Mouse (Mus musculus) hindbrain, embryonic 16.5 days (tissue): ENCODE measurements at regions not wholly inside any gene's neighbourhood (a gene's known extent, or its start where the extent isn't known, plus 50 kb on each side); places are given as distances from the start of the nearest gene placed in this dataset.

Source experiments
- ATAC-seq: fragments of 200-750 bp; cut with Nextera tagmentation; 2 replicates; pipeline ENCODE4 v1.8.0; 2017; ENCODE audit warnings: moderate TSS enrichment, moderate library complexity
- H3K27ac ChIP-seq: fragments of 300-500 bp; sonication (generic); 2 replicates; pipeline ENCODE4 v1.5.1; 2014; ENCODE audit warnings: low read depth, mild to moderate bottlenecking, control low read depth, low read length, moderate library complexity
- H3K27me3 ChIP-seq: fragments of 300-500 bp; sonication (generic); replicated peaks from 2 replicates; pipeline ENCODE4 v1.6.1; 2014; ENCODE audit warnings: low read length; ENCODE audit not compliant: control insufficient read depth, insufficient read depth
- H3K36me3 ChIP-seq: fragments of 300-500 bp; sonication (generic); 2 replicates; pipeline ENCODE4 v1.6.1; 2014; ENCODE audit warnings: mild to moderate bottlenecking, low read length, moderate library complexity, mixed read lengths; ENCODE audit not compliant: control insufficient read depth, insufficient read depth
- H3K4me1 ChIP-seq: fragments of 300-500 bp; sonication (generic); 2 replicates; pipeline ENCODE4 v1.6.1; 2014; ENCODE audit warnings: low read depth, low read length; ENCODE audit not compliant: control insufficient read depth, insufficient read depth
- H3K4me2 ChIP-seq: fragments of 300-500 bp; sonication (generic); 2 replicates; pipeline ENCODE4 v1.6.1; 2014; ENCODE audit warnings: mild to moderate bottlenecking, low read length, control low read depth, moderate library complexity
- H3K4me3 ChIP-seq: fragments of 300-500 bp; sonication (generic); 2 replicates; pipeline ENCODE4 v1.5.1; 2014; ENCODE audit warnings: mild to moderate bottlenecking, low read length, control low read depth, moderate library complexity
- H3K9ac ChIP-seq: fragments of 300-500 bp; sonication (generic); 2 replicates; pipeline ENCODE4 v1.6.1; 2014; ENCODE audit warnings: low read depth, mild to moderate bottlenecking, control low read depth, low read length, moderate library complexity
- H3K9me3 ChIP-seq: fragments of 300-500 bp; sonication (generic); 2 replicates; pipeline ENCODE4 v1.6.1; 2014; ENCODE audit warnings: mild to moderate bottlenecking, low read length, moderate library complexity; ENCODE audit not compliant: control insufficient read depth
- WGBS: fragments of 180-500 bp; shearing (Covaris S2); extraction: QIAGEN DNeasy Blood & Tissue Kit; methylation state at CpG from one replicate; pipeline ENCODE4 v1.1.7; 2014; 5-methylcytosine and 5-hydroxymethylcytosine counted together

DNA sequence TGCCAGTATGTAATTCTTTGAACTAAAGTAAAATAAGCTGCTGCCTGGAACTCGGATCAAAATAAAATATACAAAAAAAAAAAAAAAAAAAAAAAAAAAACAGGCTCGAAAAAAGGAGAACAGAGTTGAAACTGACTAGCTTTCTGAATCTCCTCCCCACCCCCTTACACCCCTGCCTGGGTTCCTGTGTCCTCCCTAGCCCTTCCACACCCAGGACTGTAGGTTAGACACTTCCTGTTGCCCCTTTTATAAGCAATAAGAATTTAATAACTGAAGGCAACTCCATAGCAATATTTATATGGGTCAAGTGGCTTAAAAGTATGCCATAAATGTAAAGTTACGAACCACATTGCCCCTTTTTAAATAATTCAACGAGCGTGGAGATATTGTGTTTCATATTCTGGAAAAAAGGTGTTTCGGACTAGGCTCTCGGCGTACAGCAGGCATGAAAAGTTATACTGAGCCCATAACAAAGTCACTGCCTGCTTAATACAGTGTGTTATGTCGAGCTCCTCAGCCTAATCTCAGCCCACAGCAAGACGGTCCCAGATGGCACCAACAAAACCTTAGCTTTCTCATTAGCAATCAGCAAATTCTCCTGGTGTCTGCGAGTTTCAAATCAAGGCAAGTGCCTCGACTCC lies 349.0 kb upstream of the Mki67 start:
- H3K27me3 ChIP-seq, result no peaks in the 10 kb centered on the region
- no peak overlapping the region for H3K4me2 ChIP-seq
- H3K4me1 ChIP-seq, result peaks cover 3% of the 10 kb centered on the region
- 65% methylated on average over 12 of the region's 12 CpGs for WGBS
- no peak; the same call in 1 of the 2 replicates for ATAC-seq
- H3K9ac ChIP-seq, result no peak overlapping the region
- H3K9me3 ChIP-seq, result no peaks in the 10 kb centered on the region
- no peak overlapping the region; the same call in 1 of the 2 replicates for H3K27ac ChIP-seq
- H3K36me3 ChIP-seq, result no peaks in the 10 kb centered on the region
- H3K4me3 ChIP-seq, result no peak overlapping the region

DNA sequence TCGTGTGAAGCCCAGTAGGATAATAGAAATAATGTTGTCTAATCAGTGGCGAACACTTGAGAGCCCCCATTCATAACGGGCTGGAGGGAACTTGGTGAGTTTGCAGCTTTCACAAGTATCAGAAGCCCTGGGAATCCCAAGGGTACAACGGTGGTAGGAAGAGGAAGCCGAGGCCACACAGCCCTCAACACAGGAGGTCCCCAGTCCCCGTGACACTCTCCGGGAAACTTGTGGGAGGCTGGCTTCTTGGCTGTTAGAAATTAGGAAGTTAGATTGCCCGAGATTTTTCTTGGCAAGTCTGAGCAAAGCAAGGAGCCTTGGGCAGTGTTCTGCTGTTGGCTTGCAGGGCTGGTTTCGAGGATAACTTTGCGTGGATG lies 349.5 kb upstream of the Mki67 start:
- no peaks in the 10 kb centered on the region for H3K27me3 ChIP-seq
- peaks cover 3% of the 10 kb centered on the region for H3K4me1 ChIP-seq
- H3K4me3 ChIP-seq, result no peak overlapping the region
- H3K36me3 ChIP-seq, result no peaks in the 10 kb centered on the region
- H3K9me3 ChIP-seq, result no peaks in the 10 kb centered on the region
- no peak overlapping the region for H3K9ac ChIP-seq
- H3K27ac ChIP-seq, result peak overlapping the region; percentile 4; the same call in 1 of the 2 replicates
- H3K4me2 ChIP-seq, result no peak overlapping the region
- no peak for ATAC-seq
- 56% methylated on average over 10 of the region's 10 CpGs for WGBS

DNA sequence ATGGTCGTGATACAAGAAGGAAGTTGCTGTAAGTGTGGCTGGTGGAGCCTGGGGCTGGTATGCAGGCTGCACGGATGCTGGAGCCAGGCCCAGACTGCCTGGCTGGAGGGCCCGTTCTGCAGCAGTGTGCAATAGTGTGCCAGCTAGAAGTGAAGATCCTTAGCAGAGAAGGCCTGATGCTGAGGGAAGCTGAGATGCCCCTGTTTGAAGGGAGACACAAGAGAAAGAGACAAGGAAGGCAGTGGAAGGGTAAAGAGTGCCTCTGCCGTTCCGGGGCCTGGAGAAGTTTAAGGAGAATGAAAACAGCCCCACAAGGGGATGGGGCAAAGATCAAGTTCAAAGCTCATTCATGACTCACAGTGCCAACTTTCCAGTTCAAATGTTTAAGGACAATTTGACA lies 354.7 kb upstream of the Mki67 start:
- no peaks in the 10 kb centered on the region for H3K9me3 ChIP-seq
- H3K9ac ChIP-seq, result no peak overlapping the region
- no peak overlapping the region for H3K27ac ChIP-seq
- no peaks in the 10 kb centered on the region for H3K36me3 ChIP-seq
- H3K4me1 ChIP-seq, result no peaks in the 10 kb centered on the region
- no peaks in the 10 kb centered on the region for H3K27me3 ChIP-seq
- no peak overlapping the region for H3K4me2 ChIP-seq
- 59% methylated on average over 5 of the region's 5 CpGs for WGBS
- no peak for ATAC-seq
- no peak overlapping the region for H3K4me3 ChIP-seq

DNA sequence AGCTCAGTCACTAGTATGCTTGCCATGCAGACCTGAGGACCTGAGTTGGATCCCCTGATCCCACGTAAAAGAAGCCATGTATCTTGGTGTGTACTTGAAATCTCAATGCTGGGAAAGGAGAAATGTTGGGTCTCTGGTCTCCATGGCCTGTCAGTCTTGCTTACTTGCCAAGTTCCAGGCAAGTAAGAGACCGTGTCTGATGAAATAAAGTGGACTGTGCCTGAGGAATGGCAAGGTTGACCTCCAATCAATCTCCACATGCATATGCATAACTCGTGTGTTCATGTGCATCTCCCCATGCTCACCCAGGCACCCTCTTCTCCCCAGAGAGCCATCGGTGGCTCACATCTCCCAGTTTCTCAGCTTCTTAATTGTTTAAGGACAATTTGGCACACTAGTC lies 355.2 kb upstream of the Mki67 start:
- no peaks in the 10 kb centered on the region for H3K27me3 ChIP-seq
- H3K4me1 ChIP-seq, result no peaks in the 10 kb centered on the region
- no peak for ATAC-seq
- H3K4me3 ChIP-seq, result no peak overlapping the region
- H3K9me3 ChIP-seq, result no peaks in the 10 kb centered on the region
- no peak overlapping the region for H3K9ac ChIP-seq
- no peak overlapping the region for H3K4me2 ChIP-seq
- WGBS, result 78% methylated on average over 4 of the region's 4 CpGs
- no peak overlapping the region for H3K27ac ChIP-seq
- H3K36me3 ChIP-seq, result no peaks in the 10 kb centered on the region

DNA sequence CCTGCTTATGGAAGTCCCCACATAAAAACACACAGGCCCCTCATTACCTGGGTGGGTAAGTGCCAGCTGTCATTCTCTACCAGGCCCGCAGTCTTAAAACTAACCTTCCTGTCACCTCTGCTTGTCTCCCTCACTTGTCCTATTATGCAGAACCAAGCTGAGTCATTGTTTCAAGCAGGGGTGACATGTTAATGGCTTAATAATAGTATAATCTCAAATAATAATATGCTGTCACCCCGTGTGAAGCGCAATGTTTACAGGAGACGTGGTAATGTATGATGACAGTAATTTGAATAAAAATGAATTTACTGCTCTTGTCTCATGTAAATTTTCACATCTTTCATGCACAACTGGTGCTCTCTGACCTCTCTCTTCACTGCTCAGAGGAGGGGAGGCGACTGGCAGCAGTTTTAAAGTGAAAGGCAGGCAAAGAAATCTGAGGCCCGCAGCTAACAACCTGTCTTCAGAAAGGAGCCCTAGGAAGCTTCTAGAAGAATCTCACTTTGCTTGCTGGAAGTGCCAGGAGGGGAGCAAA lies 357.2 kb upstream of the Mki67 start:
- WGBS, result 50% methylated on average over 6 of the region's 6 CpGs
- Histone ChIP-seq H3K9me3 (no peaks in the 10 kb centered on the region), H3K4me2 (no peak overlapping the region), H3K27me3 (no peaks in the 10 kb centered on the region), H3K9ac (no peak overlapping the region), H3K4me1 (no peaks in the 10 kb centered on the region), H3K27ac (no peak overlapping the region), H3K36me3 (no peaks in the 10 kb centered on the region), H3K4me3 (no peak overlapping the region)
- no peak for ATAC-seq

DNA sequence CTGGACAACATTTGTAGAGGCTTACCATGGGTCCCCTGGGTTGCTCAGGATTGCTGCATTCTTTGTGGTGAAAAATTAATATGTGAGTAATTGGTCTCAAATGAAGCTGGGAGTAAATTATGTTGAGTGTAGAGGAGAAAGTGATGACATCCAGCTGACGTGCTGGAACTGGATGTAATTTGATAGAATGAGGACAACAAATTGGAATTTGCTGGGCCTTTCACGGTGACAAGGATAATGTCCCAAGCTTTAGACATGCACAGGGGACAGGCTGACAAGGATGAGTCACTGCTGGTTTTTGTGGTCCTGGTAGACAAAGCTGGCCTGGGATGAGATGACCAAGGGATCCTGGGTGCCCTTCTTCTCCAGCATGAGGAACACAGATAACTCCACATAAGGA lies 357.9 kb upstream of the Mki67 start:
- no peak overlapping the region for H3K27ac ChIP-seq
- H3K36me3 ChIP-seq, result no peaks in the 10 kb centered on the region
- no peak for ATAC-seq
- H3K4me2 ChIP-seq, result no peak overlapping the region
- no peaks in the 10 kb centered on the region for H3K4me1 ChIP-seq
- H3K27me3 ChIP-seq, result no peaks in the 10 kb centered on the region
- no peaks in the 10 kb centered on the region for H3K9me3 ChIP-seq
- no peak overlapping the region for H3K4me3 ChIP-seq
- 78% methylated on average over 2 of the region's 2 CpGs for WGBS
- no peak overlapping the region for H3K9ac ChIP-seq

DNA sequence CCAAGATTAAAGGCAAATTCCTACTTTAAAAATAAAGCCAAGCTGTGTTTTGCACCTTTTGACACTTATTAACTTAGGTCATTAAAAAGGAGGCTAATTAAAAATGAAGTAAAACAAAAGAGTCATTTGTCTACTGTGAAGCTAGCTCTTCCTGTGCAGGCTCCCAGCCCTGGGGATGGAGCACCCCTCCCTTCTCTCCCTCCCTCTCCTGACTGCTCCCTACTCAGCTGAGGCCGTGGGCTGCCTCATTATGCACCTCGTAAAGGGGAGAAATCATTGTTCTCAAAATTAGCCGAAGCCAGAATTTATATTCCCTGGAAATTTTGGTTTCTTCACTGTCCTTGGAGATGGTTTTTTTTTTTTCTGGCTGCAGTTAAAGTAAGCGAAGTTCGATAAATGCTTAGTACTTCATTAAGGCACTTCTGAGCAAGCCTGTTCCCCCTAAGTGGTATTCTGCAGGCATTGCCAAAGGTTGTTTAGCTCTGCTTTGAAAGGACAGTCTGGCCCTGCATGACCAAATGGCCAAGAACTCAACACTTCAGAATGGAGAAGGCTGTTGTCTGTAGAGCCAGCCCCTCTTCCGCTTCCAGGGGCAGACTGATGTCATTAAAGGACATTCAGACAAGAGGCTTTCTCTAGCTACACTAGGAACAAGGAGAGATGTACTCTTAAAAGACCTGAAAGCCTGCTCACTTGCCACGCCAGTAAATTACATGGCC lies 365.5 kb upstream of the Mki67 start:
- no peaks in the 10 kb centered on the region for H3K36me3 ChIP-seq
- no peaks in the 10 kb centered on the region for H3K27me3 ChIP-seq
- WGBS, result 34% methylated on average over 7 of the region's 7 CpGs
- no peaks in the 10 kb centered on the region for H3K9me3 ChIP-seq
- H3K4me2 ChIP-seq, result no peak overlapping the region
- H3K4me3 ChIP-seq, result no peak overlapping the region
- H3K9ac ChIP-seq, result no peak overlapping the region
- peak; percentile 67 for ATAC-seq
- no peak overlapping the region for H3K27ac ChIP-seq
- peaks cover 21% of the 10 kb centered on the region for H3K4me1 ChIP-seq

DNA sequence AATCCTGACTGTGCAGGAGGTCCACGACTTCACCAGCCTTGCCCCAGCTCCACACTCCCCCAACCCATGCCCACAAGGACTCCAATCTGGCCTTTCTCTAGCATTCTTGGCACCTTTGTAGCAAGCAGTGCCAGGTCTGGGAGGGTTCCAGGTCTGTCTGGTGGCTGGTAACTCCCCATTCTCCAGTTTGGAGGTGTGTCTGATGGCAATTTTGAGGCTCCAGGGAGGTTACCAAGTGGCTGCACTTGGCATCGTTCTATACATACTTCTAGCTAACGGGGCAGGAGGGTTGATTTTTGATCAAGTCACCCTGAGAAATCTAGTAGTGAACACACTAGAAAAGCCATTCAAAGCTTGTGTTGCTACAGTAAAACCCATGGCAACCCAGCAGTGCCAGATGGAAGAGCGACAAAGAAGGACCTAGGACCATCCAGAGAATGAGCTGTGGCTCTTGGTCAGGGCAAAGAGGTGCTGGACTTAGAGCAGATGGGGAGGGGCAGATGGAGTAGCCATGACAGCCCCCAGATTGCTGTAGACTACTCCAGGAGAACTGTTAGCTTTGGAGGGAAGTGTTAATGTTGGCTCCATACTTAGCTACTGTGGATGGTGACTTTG lies 366.2 kb upstream of the Mki67 start:
- ATAC-seq, result peak; percentile 85
- no peak overlapping the region for H3K9ac ChIP-seq
- H3K4me3 ChIP-seq, result no peak overlapping the region
- H3K27ac ChIP-seq, result peak overlapping the region; percentile 66
- no peaks in the 10 kb centered on the region for H3K36me3 ChIP-seq
- no peak overlapping the region for H3K4me2 ChIP-seq
- peaks cover 21% of the 10 kb centered on the region for H3K4me1 ChIP-seq
- H3K27me3 ChIP-seq, result no peaks in the 10 kb centered on the region
- WGBS, result 50% methylated on average over 4 of the region's 4 CpGs
- no peaks in the 10 kb centered on the region for H3K9me3 ChIP-seq

DNA sequence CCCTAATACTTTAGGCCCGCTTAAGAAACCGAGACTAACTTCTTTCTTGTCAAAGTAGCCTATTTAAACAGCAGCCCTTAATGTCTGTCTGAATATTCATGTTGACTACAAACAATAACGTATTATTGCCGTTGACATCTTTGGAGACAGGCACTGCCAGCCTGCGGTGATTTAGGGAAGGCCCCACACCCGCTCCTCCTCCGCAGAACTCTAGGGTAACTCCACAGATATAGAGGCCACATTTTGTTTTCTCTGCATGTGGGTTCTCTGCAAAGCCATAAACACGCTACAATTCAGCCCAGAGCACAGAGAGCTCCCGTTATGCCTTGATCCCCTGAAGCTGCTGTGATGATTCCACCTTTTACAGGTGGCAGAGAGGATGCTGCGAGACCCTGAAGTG lies 366.8 kb upstream of the Mki67 start:
- no peak overlapping the region for H3K4me2 ChIP-seq
- peaks cover 21% of the 10 kb centered on the region for H3K4me1 ChIP-seq
- no peak overlapping the region for H3K9ac ChIP-seq
- ATAC-seq, result no peak
- 33% methylated on average over 10 of the region's 10 CpGs for WGBS
- H3K27ac ChIP-seq, result peak overlapping the region; percentile 66
- no peaks in the 10 kb centered on the region for H3K27me3 ChIP-seq
- H3K9me3 ChIP-seq, result no peaks in the 10 kb centered on the region
- no peaks in the 10 kb centered on the region for H3K36me3 ChIP-seq
- no peak overlapping the region for H3K4me3 ChIP-seq
